Mouse (Mus musculus) spleen, postnatal 4 days (tissue): ENCODE results near the gene Ascc2.

ENCODE experiments used
- DNase-seq, 2 experiments: peaks; one replicate each; pipeline ENCODE4 v3.0.0; 2022; ENCODE audit warnings: low spot score in 2 of 2

The Ascc2 gene

GRCm38 (mm10) chr11:4719961-4720360 is 82.4 kb downstream of the Ascc2 start:
- DNase-seq, result no peak

- no peak for DNase-seq
Observed at GRCm38 (mm10) chr11:4720393-4720792, 82.8 kb downstream of the Ascc2 start.

- DNase-seq, result no peak
Observed at GRCm38 (mm10) chr11:4720900-4721580, 83.5 kb downstream of the Ascc2 start.

- no peak for DNase-seq
Observed at GRCm38 (mm10) chr11:4721728-4722127, 84.2 kb downstream of the Ascc2 start.

GRCm38 (mm10) chr11:4729603-4730002 is 92.1 kb downstream of the Ascc2 start:
- no peak for DNase-seq

GRCm38 (mm10) chr11:4730096-4730495 is 92.5 kb downstream of the Ascc2 start:
- DNase-seq, result no peak

- DNase-seq, result no peak
Observed at GRCm38 (mm10) chr11:4730913-4731312, 93.4 kb downstream of the Ascc2 start.

GRCm38 (mm10) chr11:4731781-4732180 is 94.2 kb downstream of the Ascc2 start:
- DNase-seq, result no peak

GRCm38 (mm10) chr11:4734179-4734578 is 96.6 kb downstream of the Ascc2 start:
- DNase-seq, result no peak
